Mouse (Mus musculus) lung, postnatal 0 days (tissue): Measurements from ENCODE around the gene Oprd1. TPM values are rescaled to one million over a fixed set of nuclear protein-coding genes. Genes with fewer than 3 reads are reported as not detected.

Experiments used
- ATAC-seq: fragments of 200-750 bp; cut with Nextera tagmentation; 2 replicates; pipeline ENCODE4 v1.8.0; 2017; ENCODE audit warnings: moderate library complexity
- DNase-seq: peaks from one replicate; pipeline ENCODE4 v3.0.0-alpha.2; 2016; ENCODE audit warnings: low spot score
- H3K27ac ChIP-seq: fragments of 300-500 bp; sonication (generic); 2 replicates; pipeline ENCODE4 v1.5.1; 2014; ENCODE audit warnings: antibody characterized with exemption, mild to moderate bottlenecking, low read length, mixed read lengths
- H3K27me3 ChIP-seq: fragments of 300-500 bp; sonication (generic); replicated peaks from 2 replicates; pipeline ENCODE4 v1.6.1; 2014; ENCODE audit warnings: low read length, mixed read lengths; ENCODE audit not compliant: insufficient read depth
- H3K36me3 ChIP-seq: fragments of 300-500 bp; sonication (generic); 2 replicates; pipeline ENCODE4 v1.6.1; 2014; ENCODE audit warnings: low read length, mixed read lengths; ENCODE audit not compliant: insufficient read depth
- H3K4me1 ChIP-seq: fragments of 300-500 bp; sonication (generic); 2 replicates; pipeline ENCODE4 v1.6.1; 2014; ENCODE audit warnings: antibody characterized with exemption, low read depth, low read length, mixed read lengths; ENCODE audit not compliant: insufficient read depth
- H3K4me2 ChIP-seq: fragments of 300-500 bp; sonication (generic); replicated peaks from 2 replicates; pipeline ENCODE4 v1.6.1; 2014; ENCODE audit warnings: low read depth, mild to moderate bottlenecking, low read length, moderate library complexity, mixed read lengths
- H3K4me3 ChIP-seq: fragments of 300-500 bp; sonication (generic); 2 replicates; pipeline ENCODE4 v1.5.1; 2014; ENCODE audit warnings: low read depth, low read length
- H3K9ac ChIP-seq: fragments of 300-500 bp; sonication (generic); replicated peaks from 2 replicates; pipeline ENCODE4 v1.6.1; 2014; ENCODE audit warnings: low read depth, mild to moderate bottlenecking
- H3K9me3 ChIP-seq: fragments of 300-500 bp; sonication (generic); 2 replicates; pipeline ENCODE4 v1.6.1; 2016; ENCODE audit warnings: low read length, mixed read lengths
- CTCF ChIP-seq: IDR thresholded peaks from 2 replicates; pipeline ENCODE4 v1.5.1; 2016; ENCODE audit warnings: antibody characterized with exemption, mild to moderate bottlenecking
- EP300 ChIP-seq: IDR thresholded peaks from 2 replicates; pipeline ENCODE4 v1.6.1; 2016; ENCODE audit warnings: antibody characterized with exemption, mild to moderate bottlenecking, control low read depth
- WGBS: fragments of 180-500 bp; shearing (Covaris S2); extraction: QIAGEN DNeasy Blood & Tissue Kit; methylation state at CpG from one replicate; pipeline ENCODE4 v1.1.7; 2014; 5-methylcytosine and 5-hydroxymethylcytosine counted together
- polyA plus RNA-seq: library from polyadenylated mRNA; unstranded; fragments of >200 nt; fragmentation: Nextera tagmentation; extraction: Ambion mirVana; gene quantifications from 2 replicates; pipeline ENCODE4 v1.2.1, GENCODE M21; 2015

Oprd1 gene
- polyA plus RNA-seq, 1 experiment from 2014 or later: not detected

- 86% methylated on average over 14 of the region's 14 CpGs for WGBS
- no peaks in the 10 kb centered on the region for H3K36me3 ChIP-seq
- no peak overlapping the region for H3K27ac ChIP-seq
- H3K9ac ChIP-seq: no peak overlapping the region
- no peak for TF ChIP-seq EP300
- TF ChIP-seq CTCF: no peak
- ATAC-seq (no peak), DNase-seq (no peak)
- H3K4me2 ChIP-seq: no peak overlapping the region
- H3K4me1 ChIP-seq: peaks cover 8% of the 10 kb centered on the region; the same call in 1 of the 2 replicates
- no peaks in the 10 kb centered on the region for H3K9me3 ChIP-seq
- H3K27me3 ChIP-seq: no peaks in the 10 kb centered on the region
- H3K4me3 ChIP-seq: no peak overlapping the region
Measured at GRCm38 (mm10) chr4:132067112-132067937, 77.0 kb downstream of the Oprd1 start.

GRCm38 (mm10) chr4:132066101-132066773 is 78.0 kb downstream of the Oprd1 start:
- no peak for ATAC-seq
- Histone ChIP-seq H3K4me1 (peaks cover 8% of the 10 kb centered on the region; the same call in 1 of the 2 replicates), H3K9ac (no peak overlapping the region; the same call in 1 of the 2 replicates), H3K9me3 (no peaks in the 10 kb centered on the region), H3K27ac (no peak overlapping the region), H3K4me3 (no peak overlapping the region), H3K4me2 (no peak overlapping the region), H3K27me3 (no peaks in the 10 kb centered on the region), H3K36me3 (no peaks in the 10 kb centered on the region)
- WGBS: 45% methylated on average over 10 of the region's 10 CpGs
- peak; percentile 11 for DNase-seq
- no peak for TF ChIP-seq CTCF
- TF ChIP-seq EP300: peak; percentile 28; the same call in 1 of the 2 replicates

- H3K4me2 ChIP-seq: no peak overlapping the region
- H3K36me3 ChIP-seq: no peaks in the 10 kb centered on the region
- H3K4me3 ChIP-seq: no peak overlapping the region
- DNase-seq: no peak
- peaks cover 8% of the 10 kb centered on the region; the same call in 1 of the 2 replicates for H3K4me1 ChIP-seq
- no peak overlapping the region; the same call in 1 of the 2 replicates for H3K9ac ChIP-seq
- H3K27me3 ChIP-seq: no peaks in the 10 kb centered on the region
- 61% methylated on average over 3 of the region's 3 CpGs for WGBS
- no peaks in the 10 kb centered on the region for H3K9me3 ChIP-seq
- TF ChIP-seq CTCF: no peak
- no peak for TF ChIP-seq EP300
- ATAC-seq: no peak; the same call in 1 of the 2 replicates
- H3K27ac ChIP-seq: no peak overlapping the region
Measured at GRCm38 (mm10) chr4:132065578-132065977, 78.7 kb downstream of the Oprd1 start.

GRCm38 (mm10) chr4:132064550-132064949 is 79.7 kb downstream of the Oprd1 start:
- TF ChIP-seq CTCF (no peak), EP300 (no peak)
- no peaks in the 10 kb centered on the region for H3K27me3 ChIP-seq
- H3K4me2 ChIP-seq: no peak overlapping the region
- H3K4me1 ChIP-seq: peaks cover 8% of the 10 kb centered on the region; the same call in 1 of the 2 replicates
- ATAC-seq: no peak
- no peak overlapping the region for H3K27ac ChIP-seq
- no peak overlapping the region for H3K9ac ChIP-seq
- peak; percentile 10 for DNase-seq
- no peak overlapping the region for H3K4me3 ChIP-seq
- WGBS: 72% methylated on average over 5 of the region's 5 CpGs
- H3K36me3 ChIP-seq: no peaks in the 10 kb centered on the region
- H3K9me3 ChIP-seq: no peaks in the 10 kb centered on the region

GRCm38 (mm10) chr4:132062934-132063884 is 81.1 kb downstream of the Oprd1 start:
- no peak for TF ChIP-seq CTCF
- TF ChIP-seq EP300: no peak
- Histone ChIP-seq H3K9ac (no peak overlapping the region), H3K27ac (no peak overlapping the region), H3K4me3 (no peak overlapping the region), H3K9me3 (no peaks in the 10 kb centered on the region), H3K27me3 (no peaks in the 10 kb centered on the region), H3K4me2 (no peak overlapping the region), H3K4me1 (peaks cover 8% of the 10 kb centered on the region; the same call in 1 of the 2 replicates), H3K36me3 (no peaks in the 10 kb centered on the region)
- 62% methylated on average over 17 of the region's 17 CpGs for WGBS
- ATAC-seq (no peak), DNase-seq (no peak)
